Mouse (Mus musculus): Measurements from ENCODE around the gene Magt1. TPM values are rescaled to one million over a fixed set of nuclear protein-coding genes. Genes with fewer than 3 reads are reported as not detected.

Magt1 gene
- polyA plus RNA-seq, 1 experiment from 2014 or later: 38.3 TPM

Other genes with a start within 250 kb of the Magt1 start
- gene Fgf16, start 247.6 kb downstream of the Magt1 start, polyA plus RNA-seq (2016; fragmentation: Nextera tagmentation; extraction: Ambion mirVana): 0.12 TPM in 1 of 2 replicates, not detected in the other
- gene Atrx, start 82.5 kb downstream of the Magt1 start, polyA plus RNA-seq (2016; fragmentation: Nextera tagmentation; extraction: Ambion mirVana): 245 and 253 TPM in 2 replicates
- 284 and 287 TPM in 2 replicates for gene Cox7b, start 3.8 kb upstream of the Magt1 start, polyA plus RNA-seq (2016; fragmentation: Nextera tagmentation; extraction: Ambion mirVana)
- 24.8 and 25.0 TPM in 2 replicates for gene Atp7a, start 15.4 kb upstream of the Magt1 start, polyA plus RNA-seq (2016; fragmentation: Nextera tagmentation; extraction: Ambion mirVana)
- gene Tlr13, start 131.3 kb upstream of the Magt1 start, polyA plus RNA-seq (2016; fragmentation: Nextera tagmentation; extraction: Ambion mirVana): 0.08 and 0.17 TPM in 2 replicates
- 369 and 371 TPM in 2 replicates for gene Pgk1, start 175.2 kb upstream of the Magt1 start, polyA plus RNA-seq (2016; fragmentation: Nextera tagmentation; extraction: Ambion mirVana)
- gene Taf9b, start 209.3 kb upstream of the Magt1 start, polyA plus RNA-seq (2016; fragmentation: Nextera tagmentation; extraction: Ambion mirVana): 14.2 and 14.8 TPM in 2 replicates
- not detected in 2 replicates for gene Fnd3c2, start 243.5 kb upstream of the Magt1 start, polyA plus RNA-seq (2016; fragmentation: Nextera tagmentation; extraction: Ambion mirVana)